Mouse (Mus musculus): ENCODE results near the gene Wfdc3. TPM values are rescaled to one million over a fixed set of nuclear protein-coding genes. Genes with fewer than 3 reads are reported as not detected.

The Wfdc3 gene
- polyA plus RNA-seq, 1 experiment from 2014 or later = 1.0 TPM

DNA sequence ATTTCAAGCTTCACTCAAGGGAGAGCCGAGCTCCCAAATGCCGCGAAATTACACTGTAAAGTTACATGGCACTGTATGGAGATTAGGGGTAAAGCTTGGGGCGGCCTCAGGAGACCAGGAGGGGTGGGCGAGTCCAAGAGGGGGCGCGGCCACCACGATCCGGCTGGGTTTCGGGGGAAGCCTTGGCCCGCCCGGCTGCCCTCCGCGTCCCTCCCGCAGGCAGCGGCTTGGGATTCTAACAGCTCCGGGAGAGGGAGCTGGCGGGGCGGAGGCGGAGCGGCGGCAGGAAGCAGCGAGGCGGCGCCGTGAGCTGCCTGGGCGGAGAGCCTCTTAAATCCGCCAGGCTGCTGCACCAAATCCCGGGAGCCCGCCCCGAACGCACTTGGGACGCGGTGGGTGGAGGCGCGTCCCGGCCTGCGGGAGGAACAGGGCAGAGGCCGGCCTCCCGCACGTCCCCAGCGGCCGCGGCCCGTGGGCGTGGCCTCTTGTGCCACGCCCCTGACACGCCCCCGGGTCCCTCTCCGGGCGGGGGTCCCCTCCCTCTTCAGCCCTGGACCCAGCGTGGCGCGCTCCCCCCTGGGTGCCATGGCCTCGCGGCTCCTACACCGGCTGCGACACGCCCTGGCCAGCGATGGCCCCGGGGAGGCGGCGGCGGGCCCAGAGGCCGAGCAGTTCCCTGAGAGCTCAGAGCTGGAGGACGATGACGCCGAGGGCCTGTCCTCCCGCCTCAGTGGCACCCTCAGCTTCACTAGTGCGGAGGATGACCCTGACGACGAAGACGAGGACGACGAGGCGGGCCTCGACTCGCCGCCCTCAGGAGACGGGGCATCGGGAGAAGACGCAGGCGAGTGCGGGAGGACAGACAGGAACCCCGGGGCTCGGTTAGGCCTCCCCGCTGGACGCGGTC lies 40.0 kb upstream of the Wfdc3 start, which contains the start of gene Snx21:
Gene Snx21, plus strand, starts transcription at position 343 of the 907 bp plus-strand sequence.
- peak within 1 kb of the TSS; percentile 91 for H3K4me2 ChIP-seq
- H3K9ac ChIP-seq = peak within 1 kb of the TSS; percentile 82
- peaks cover 12% of the 10 kb centered on the region for H3K36me3 ChIP-seq
- no peaks in the 10 kb centered on the region for H3K9me3 ChIP-seq
- H3K27ac ChIP-seq (replicated peaks) = peak within 1 kb of the TSS; percentile 70
- peak; percentile 91 for ATAC-seq (ENCODE audit: low read depth)
- H3K27me3 ChIP-seq = no peaks in the 10 kb centered on the region
- H3K4me3 ChIP-seq = peak within 1 kb of the TSS; percentile 67
- under 1% methylated on average over 83 of the region's 89 CpGs for WGBS
- H3K4me1 ChIP-seq (replicated peaks) = peaks cover 28% of the 10 kb centered on the region

DNA sequence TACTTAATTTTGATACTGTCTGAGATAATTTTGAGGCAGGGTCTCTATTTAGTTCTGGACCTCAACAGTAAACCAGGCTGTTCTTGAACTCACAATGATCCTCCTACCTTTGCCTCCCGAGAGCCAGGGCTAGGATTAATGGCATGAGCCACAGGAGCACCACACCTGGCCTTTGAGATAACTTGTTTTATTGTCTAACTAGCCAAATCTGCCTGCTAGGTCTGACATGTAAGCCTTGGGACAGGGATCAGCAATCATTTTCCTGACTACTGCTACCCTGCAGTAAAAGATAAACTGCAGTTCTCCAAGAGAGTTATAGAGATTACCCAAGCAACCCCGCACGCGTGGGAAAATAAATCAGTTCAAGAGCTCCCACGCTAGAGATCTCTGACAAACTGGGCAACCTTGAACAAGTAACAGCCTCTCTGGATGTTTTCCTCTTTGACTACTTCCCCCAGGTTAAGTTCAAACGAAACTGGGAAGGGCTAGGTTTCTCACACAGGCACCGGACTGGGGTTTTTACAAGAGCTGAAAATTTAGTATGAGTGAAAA lies 39.2 kb upstream of the Wfdc3 start:
- H3K27ac ChIP-seq (replicated peaks) = peak overlapping the region; percentile 70; the same call in 1 of the 2 replicates
- peak overlapping the region; percentile 67 for H3K4me3 ChIP-seq
- H3K36me3 ChIP-seq = peaks cover 5% of the 10 kb centered on the region; the same call in 1 of the 2 replicates
- no peaks in the 10 kb centered on the region for H3K27me3 ChIP-seq
- H3K9me3 ChIP-seq = no peaks in the 10 kb centered on the region
- H3K9ac ChIP-seq = peak overlapping the region; percentile 82
- H3K4me2 ChIP-seq = peak overlapping the region; percentile 91
- peaks cover 28% of the 10 kb centered on the region for H3K4me1 ChIP-seq (replicated peaks)
- 11% methylated on average over 7 of the region's 7 CpGs for WGBS
- ATAC-seq (ENCODE audit: low read depth) = no peak

DNA sequence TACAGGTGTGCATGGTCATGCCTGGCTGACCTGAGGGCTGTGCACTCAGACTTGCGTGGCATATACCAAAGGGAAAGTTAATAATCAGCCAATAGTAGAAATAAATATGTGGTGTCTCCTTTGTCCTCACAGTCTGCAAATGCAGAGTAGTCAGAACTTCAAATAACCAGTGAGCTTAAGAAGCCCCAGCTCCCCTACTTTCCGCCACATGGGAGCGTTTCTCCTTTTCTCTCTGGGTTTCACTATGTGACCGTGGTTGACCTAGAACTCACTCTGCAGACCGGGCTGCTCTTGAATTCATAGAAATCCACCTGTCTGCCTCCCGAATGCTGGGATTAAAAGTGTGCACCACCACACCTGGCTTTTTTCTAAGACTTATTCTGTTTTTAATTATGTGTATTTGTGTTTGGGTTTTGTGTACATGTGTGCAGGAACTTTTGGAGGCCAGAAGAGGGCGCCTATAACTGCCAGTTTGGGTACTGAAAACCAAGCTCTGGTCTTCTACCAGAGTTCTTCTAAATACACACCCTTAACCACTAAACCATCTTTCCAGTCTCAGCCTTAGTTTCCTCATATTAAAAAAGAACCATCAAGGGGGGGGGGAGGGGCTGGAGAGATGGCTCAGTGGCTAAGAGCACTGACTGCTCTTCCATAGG lies 38.3 kb upstream of the Wfdc3 start:
- peaks cover 28% of the 10 kb centered on the region for H3K4me1 ChIP-seq (replicated peaks)
- H3K27me3 ChIP-seq = no peaks in the 10 kb centered on the region
- no peak for ATAC-seq (ENCODE audit: low read depth)
- H3K36me3 ChIP-seq = no peaks in the 10 kb centered on the region
- H3K9ac ChIP-seq = no peak overlapping the region
- no peak overlapping the region for H3K27ac ChIP-seq (replicated peaks)
- H3K9me3 ChIP-seq = no peaks in the 10 kb centered on the region
- no peak overlapping the region for H3K4me3 ChIP-seq
- H3K4me2 ChIP-seq = no peak overlapping the region
- 77% methylated on average over 7 of the region's 7 CpGs for WGBS

DNA sequence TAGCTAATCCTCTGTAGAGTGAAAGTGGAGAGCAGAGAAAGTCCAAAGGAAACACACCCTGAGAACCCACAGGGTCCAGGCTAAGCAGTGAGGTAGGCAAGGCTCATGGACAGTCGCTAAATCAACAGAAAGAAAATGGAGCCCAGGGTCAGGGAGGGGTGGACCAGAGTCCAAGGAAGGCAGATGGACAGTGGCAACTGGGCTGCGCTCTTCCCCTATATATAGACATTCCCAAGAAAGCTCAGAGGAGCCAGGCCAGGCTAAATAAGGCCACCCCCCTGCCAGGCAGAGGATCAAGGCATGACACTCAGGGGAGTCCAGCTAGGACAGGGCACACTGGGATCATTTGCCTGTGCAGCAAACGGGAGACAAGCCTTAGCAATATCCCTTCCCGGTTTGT lies 36.1 kb upstream of the Wfdc3 start:
- Histone ChIP-seq H3K9ac (no peak overlapping the region), H3K27me3 (no peaks in the 10 kb centered on the region), H3K4me2 (no peak overlapping the region), H3K4me1 (replicated peaks) (peaks cover 20% of the 10 kb centered on the region), H3K9me3 (no peaks in the 10 kb centered on the region), H3K36me3 (no peaks in the 10 kb centered on the region), H3K4me3 (no peak overlapping the region), H3K27ac (replicated peaks) (no peak overlapping the region)
- WGBS = 77% methylated on average over 4 of the region's 4 CpGs
- no peak for ATAC-seq (ENCODE audit: low read depth)

DNA sequence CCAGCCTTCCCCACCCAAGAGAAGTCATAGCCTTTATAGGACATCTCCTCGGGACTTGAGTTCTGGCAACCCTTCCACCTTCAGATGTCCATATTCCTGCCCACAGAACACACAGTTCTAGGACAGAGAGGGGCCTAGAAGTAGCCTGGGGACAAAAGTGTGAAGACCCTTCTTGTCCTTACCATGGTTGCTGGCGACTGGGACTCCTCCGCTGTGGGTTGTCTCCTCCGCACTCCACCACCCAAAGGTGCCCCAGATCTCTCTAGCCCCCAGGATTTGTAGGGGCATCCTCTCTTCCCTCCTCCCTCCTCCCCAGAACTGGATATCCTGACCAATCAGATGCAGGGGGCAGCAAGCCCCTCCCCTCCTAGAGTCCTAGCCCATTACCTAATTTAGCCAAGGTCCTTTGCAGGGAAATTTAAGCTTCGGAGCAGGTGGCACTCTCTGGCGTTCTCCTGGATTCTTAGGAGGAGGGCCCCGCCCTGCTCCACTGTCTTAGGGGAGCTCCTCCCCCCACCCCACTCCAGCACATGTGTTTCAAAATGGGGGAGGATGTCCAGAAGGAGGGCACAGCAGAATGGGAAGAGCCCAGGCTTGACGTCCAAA lies 33.9 kb upstream of the Wfdc3 start, which contains the start of gene Tnnc2:
Gene Tnnc2, minus strand, starts transcription at position 487 of the 606 bp plus-strand sequence.
- WGBS = 68% methylated on average over 8 of the region's 8 CpGs
- no peak within 1 kb of the TSS for H3K4me2 ChIP-seq
- H3K4me3 ChIP-seq = no peak within 1 kb of the TSS
- H3K9ac ChIP-seq = no peak within 1 kb of the TSS
- no peak for ATAC-seq (ENCODE audit: low read depth)
- H3K27me3 ChIP-seq = no peaks in the 10 kb centered on the region
- H3K9me3 ChIP-seq = no peaks in the 10 kb centered on the region
- H3K36me3 ChIP-seq = no peaks in the 10 kb centered on the region
- H3K27ac ChIP-seq (replicated peaks) = no peak within 1 kb of the TSS
- H3K4me1 ChIP-seq (replicated peaks) = peaks cover under 1% of the 10 kb centered on the region

DNA sequence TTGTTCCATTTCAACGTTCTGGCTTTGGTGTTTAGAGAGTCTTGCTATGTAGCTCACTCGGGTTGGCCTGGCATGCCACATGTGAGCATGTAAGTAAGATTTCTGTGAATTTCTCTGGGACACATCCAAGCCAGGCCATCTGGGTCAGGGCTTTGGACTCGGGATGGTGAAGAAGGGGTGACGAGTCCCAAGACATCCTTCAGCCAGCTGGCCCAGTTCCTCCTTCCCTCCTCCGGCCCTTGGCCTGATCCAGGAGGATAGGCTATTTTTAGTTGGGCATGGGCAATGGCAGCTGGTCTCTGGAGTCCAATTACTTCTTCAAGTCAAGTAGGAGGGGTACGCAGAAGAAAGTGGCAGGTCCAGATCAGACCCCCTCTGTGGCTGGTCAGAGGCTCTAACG lies 33.1 kb upstream of the Wfdc3 start:
- Histone ChIP-seq H3K4me3 (no peak overlapping the region), H3K9ac (no peak overlapping the region), H3K4me2 (no peak overlapping the region), H3K9me3 (no peaks in the 10 kb centered on the region), H3K27me3 (no peaks in the 10 kb centered on the region), H3K4me1 (replicated peaks) (no peaks in the 10 kb centered on the region), H3K27ac (replicated peaks) (no peak overlapping the region), H3K36me3 (no peaks in the 10 kb centered on the region)
- 88% methylated on average over 7 of the region's 7 CpGs for WGBS
- ATAC-seq (ENCODE audit: low read depth) = no peak

DNA sequence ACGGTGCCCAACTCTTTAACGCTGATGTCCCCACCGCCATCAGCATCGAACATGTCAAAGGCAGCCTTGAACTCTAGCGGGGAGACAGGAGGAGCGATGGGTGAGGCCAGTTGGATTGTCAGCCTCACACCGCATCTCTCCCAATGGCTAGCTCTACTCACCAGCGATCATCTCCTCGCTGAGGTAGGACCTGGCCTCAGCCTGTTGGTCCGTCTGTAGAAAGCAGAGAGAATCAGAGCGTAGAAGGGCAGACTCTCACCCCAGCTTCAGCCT lies 32.2 kb upstream of the Wfdc3 start:
- H3K27ac ChIP-seq (replicated peaks) = no peak overlapping the region
- ATAC-seq (ENCODE audit: low read depth) = no peak
- no peak overlapping the region for H3K9ac ChIP-seq
- H3K9me3 ChIP-seq = no peaks in the 10 kb centered on the region
- WGBS = 90% methylated on average over 11 of the region's 11 CpGs
- no peaks in the 10 kb centered on the region for H3K36me3 ChIP-seq
- H3K4me3 ChIP-seq = no peak overlapping the region
- H3K27me3 ChIP-seq = no peaks in the 10 kb centered on the region
- H3K4me1 ChIP-seq (replicated peaks) = no peaks in the 10 kb centered on the region
- no peak overlapping the region for H3K4me2 ChIP-seq

DNA sequence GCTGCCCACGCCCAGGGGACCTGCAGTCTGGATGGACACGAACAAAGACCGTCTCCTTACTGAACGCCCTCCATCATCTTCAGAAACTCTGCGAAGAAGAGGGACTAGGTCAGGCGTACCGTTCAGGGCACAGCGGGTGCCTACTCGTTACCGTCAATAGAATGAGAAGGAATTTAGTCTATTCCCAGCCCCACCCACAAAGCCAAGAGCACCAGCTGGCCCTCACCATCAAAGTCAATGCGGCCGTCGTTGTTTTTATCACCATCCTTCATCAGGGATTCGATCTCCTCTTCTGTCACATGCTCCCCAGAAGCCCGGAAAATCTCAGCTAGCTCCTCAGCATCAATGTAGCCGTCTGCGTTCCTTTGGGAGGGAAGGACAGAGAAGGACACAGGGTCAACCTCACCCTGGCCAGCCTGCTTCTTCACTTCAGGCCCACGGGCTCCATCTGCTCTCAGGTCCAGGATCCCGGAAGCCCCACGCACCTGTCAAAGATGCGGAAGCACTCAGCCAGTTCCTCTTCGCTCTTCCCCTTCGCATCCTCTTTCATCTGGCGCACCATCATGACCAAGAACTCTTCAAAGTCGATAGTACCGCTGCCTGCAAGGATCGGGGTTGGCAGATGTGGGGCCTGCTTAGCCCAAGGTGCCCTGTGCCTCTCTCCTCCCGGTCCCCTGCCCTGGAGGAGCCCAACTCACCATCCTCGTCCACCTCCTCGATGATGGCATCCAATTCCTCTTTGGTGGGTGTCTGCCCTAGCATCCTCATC lies 31.7 kb upstream of the Wfdc3 start:
- ATAC-seq (ENCODE audit: low read depth) = no peak
- Histone ChIP-seq H3K27ac (replicated peaks) (no peak overlapping the region), H3K36me3 (no peaks in the 10 kb centered on the region), H3K4me2 (no peak overlapping the region), H3K27me3 (no peaks in the 10 kb centered on the region), H3K4me3 (no peak overlapping the region), H3K4me1 (replicated peaks) (no peaks in the 10 kb centered on the region), H3K9ac (no peak overlapping the region), H3K9me3 (no peaks in the 10 kb centered on the region)
- WGBS = 84% methylated on average over 30 of the region's 30 CpGs

DNA sequence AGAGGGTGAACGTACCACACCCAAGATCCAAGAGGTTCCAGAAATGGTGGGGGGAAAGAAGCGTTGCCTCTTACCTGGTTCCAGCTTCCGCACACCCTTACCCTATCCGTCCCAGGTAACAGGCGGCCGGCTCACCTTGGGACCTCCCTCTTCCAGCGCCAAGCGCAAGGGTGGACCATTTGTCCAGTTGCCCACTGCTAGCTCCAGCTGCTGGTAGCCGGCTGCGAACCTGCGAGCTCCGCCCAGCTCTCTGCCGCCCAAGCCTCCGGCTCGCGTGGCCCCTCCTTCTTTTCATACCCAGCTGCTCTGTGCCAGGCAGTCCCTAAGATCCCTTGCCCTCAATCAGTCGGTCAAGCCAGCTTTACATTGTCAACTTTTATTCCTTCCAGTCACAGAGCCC lies 31.1 kb upstream of the Wfdc3 start:
- H3K27me3 ChIP-seq = no peaks in the 10 kb centered on the region
- no peaks in the 10 kb centered on the region for H3K36me3 ChIP-seq
- no peak overlapping the region for H3K9ac ChIP-seq
- no peak for ATAC-seq (ENCODE audit: low read depth)
- H3K4me2 ChIP-seq = no peak overlapping the region
- H3K27ac ChIP-seq (replicated peaks) = no peak overlapping the region
- 63% methylated on average over 17 of the region's 17 CpGs for WGBS
- peaks cover 5% of the 10 kb centered on the region for H3K4me1 ChIP-seq (replicated peaks)
- no peak overlapping the region for H3K4me3 ChIP-seq
- H3K9me3 ChIP-seq = no peaks in the 10 kb centered on the region

DNA sequence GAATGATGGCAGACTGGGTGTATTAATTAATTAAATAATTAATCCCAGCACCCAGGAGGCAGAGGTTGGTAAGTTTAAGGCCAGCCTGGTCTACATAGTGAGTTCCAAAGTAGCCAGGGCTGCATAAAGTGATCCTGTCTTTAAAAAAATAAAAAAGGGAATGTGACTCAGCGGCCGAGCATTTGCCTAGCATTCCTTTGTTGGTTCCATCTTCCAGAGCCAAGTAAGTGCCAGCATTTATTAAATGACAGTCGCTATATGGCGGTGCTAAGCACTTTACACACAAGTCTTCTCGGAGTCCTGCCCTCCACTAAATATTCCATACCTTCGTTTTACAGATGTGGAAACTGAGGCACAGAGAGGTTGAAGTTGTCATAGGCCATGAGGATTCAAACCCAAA lies 30.4 kb upstream of the Wfdc3 start:
- peaks cover 12% of the 10 kb centered on the region for H3K4me1 ChIP-seq (replicated peaks)
- H3K4me2 ChIP-seq = no peak overlapping the region
- no peak overlapping the region for H3K4me3 ChIP-seq
- no peak for ATAC-seq (ENCODE audit: low read depth)
- no peak overlapping the region for H3K27ac ChIP-seq (replicated peaks)
- H3K9me3 ChIP-seq = no peaks in the 10 kb centered on the region
- no peak overlapping the region for H3K9ac ChIP-seq
- WGBS = 92% methylated on average over 6 of the region's 6 CpGs
- H3K36me3 ChIP-seq = no peaks in the 10 kb centered on the region
- H3K27me3 ChIP-seq = no peaks in the 10 kb centered on the region

DNA sequence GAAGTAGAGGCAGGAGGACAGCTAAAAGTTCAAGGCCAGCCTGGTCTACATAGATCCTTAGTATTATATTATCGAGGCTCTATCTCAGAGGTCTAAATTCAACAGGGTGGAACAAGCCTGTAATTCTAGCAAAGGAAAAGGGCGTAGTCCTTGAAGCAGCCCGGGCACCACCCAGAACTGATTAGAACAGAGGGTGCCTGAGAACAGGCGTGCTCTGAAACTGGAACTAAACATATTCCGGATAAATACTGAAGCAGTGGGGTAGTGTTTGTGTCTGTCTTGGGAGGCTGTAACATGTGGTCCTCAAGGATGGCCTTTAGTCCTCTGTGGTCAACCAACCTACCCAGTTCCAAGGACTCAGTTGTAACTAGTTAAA lies 28.2 kb upstream of the Wfdc3 start:
- Histone ChIP-seq H3K9ac (no peak overlapping the region), H3K4me1 (replicated peaks) (peaks cover 26% of the 10 kb centered on the region), H3K36me3 (no peaks in the 10 kb centered on the region), H3K4me2 (no peak overlapping the region), H3K9me3 (no peaks in the 10 kb centered on the region), H3K27me3 (no peaks in the 10 kb centered on the region), H3K4me3 (no peak overlapping the region), H3K27ac (replicated peaks) (no peak overlapping the region)
- WGBS = 86% methylated on average over 5 of the region's 5 CpGs
- ATAC-seq (ENCODE audit: low read depth) = no peak
